Mouse (Mus musculus): Measurements from ENCODE around the gene Plekho1. TPM values are rescaled to one million over a fixed set of nuclear protein-coding genes. Genes with fewer than 3 reads are reported as not detected.
"Not testable (repeated sequence)": the region's sequence is repeated elsewhere in the genome, so short reads cannot be mapped to it uniquely, and the experiment has no call there.

Gene Plekho1
- 10 to 100 TPM; 80.1 to 93.9 TPM for total RNA-seq (2021)

- DNase-seq (ENCODE audit: low spot score in 2 of 2), result peak; percentile 77 to 84
- intact Hi-C loops (cut with DNase I), result no loop called here
Measured at GRCm38 (mm10) chr3:95995802-95996428, at the start of gene Plekho1. Plekho1 (minus strand) TSS chr3:95996001.

- intact Hi-C loops (cut with DNase I), result not testable (repeated sequence)
Measured at GRCm38 (mm10) chr3:96044559-96044958, 48.8 kb upstream of the Plekho1 start.

GRCm38 (mm10) chr3:96043104-96043503 is 47.3 kb upstream of the Plekho1 start:
- intact Hi-C loops (cut with DNase I), result no loop called here

More at GRCm38 (mm10) chr3:96044559-96044958, 48.8 kb upstream of the Plekho1 start:
- not testable (repeated sequence) for DNase-seq (ENCODE audit: low spot score in 2 of 2)

GRCm38 (mm10) chr3:96041079-96041478 is 45.3 kb upstream of the Plekho1 start:
- intact Hi-C loops (cut with DNase I), result no loop called here

More at GRCm38 (mm10) chr3:96043104-96043503, 47.3 kb upstream of the Plekho1 start:
- DNase-seq (ENCODE audit: low spot score in 2 of 2), result no peak

GRCm38 (mm10) chr3:96040663-96041006 is 44.8 kb upstream of the Plekho1 start:
- no peak for DNase-seq (ENCODE audit: low spot score in 2 of 2)
- intact Hi-C loops (cut with DNase I), result no loop called here

More at GRCm38 (mm10) chr3:96041079-96041478, 45.3 kb upstream of the Plekho1 start:
- DNase-seq (ENCODE audit: low spot score in 2 of 2), result no peak

- intact Hi-C loops (cut with DNase I), result no loop called here
- DNase-seq (ENCODE audit: low spot score in 2 of 2), result peak; percentile 12 to 17
Measured at GRCm38 (mm10) chr3:96039857-96040662, 44.3 kb upstream of the Plekho1 start.

GRCm38 (mm10) chr3:96038851-96039250 is 43.0 kb upstream of the Plekho1 start:
- no peak for DNase-seq (ENCODE audit: low spot score in 2 of 2)
- intact Hi-C loops (cut with DNase I), result no loop called here

GRCm38 (mm10) chr3:96038156-96038555 is 42.4 kb upstream of the Plekho1 start:
- intact Hi-C loops (cut with DNase I), result no loop called here
- no peak for DNase-seq (ENCODE audit: low spot score in 2 of 2)

- intact Hi-C loops (cut with DNase I), result no loop called here
- DNase-seq (ENCODE audit: low spot score in 2 of 2), result no peak
Measured at GRCm38 (mm10) chr3:96036796-96037195, 41.0 kb upstream of the Plekho1 start.

- DNase-seq (ENCODE audit: low spot score in 2 of 2), result no peak
- intact Hi-C loops (cut with DNase I), result no loop called here
Measured at GRCm38 (mm10) chr3:96033046-96033445, 37.2 kb upstream of the Plekho1 start.

- intact Hi-C loops (cut with DNase I), result no loop called here
- DNase-seq (ENCODE audit: low spot score in 2 of 2), result no peak
Measured at GRCm38 (mm10) chr3:96032652-96033017, 36.8 kb upstream of the Plekho1 start.

GRCm38 (mm10) chr3:96031991-96032651 is 36.3 kb upstream of the Plekho1 start:
- no peak for DNase-seq (ENCODE audit: low spot score in 2 of 2)
- intact Hi-C loops (cut with DNase I), result no loop called here

GRCm38 (mm10) chr3:96029766-96030165 is 34.0 kb upstream of the Plekho1 start:
- intact Hi-C loops (cut with DNase I), result no loop called here
- no peak for DNase-seq (ENCODE audit: low spot score in 2 of 2)

GRCm38 (mm10) chr3:96029336-96029735 is 33.5 kb upstream of the Plekho1 start:
- DNase-seq (ENCODE audit: low spot score in 2 of 2), result no peak
- intact Hi-C loops (cut with DNase I), result no loop called here

- intact Hi-C loops (cut with DNase I), result no loop called here
- no peak for DNase-seq (ENCODE audit: low spot score in 2 of 2)
Measured at GRCm38 (mm10) chr3:96027875-96028274, 32.1 kb upstream of the Plekho1 start.

- no peak for DNase-seq (ENCODE audit: low spot score in 2 of 2)
- intact Hi-C loops (cut with DNase I), result no loop called here
Measured at GRCm38 (mm10) chr3:96027145-96027544, 31.3 kb upstream of the Plekho1 start.

- no peak for DNase-seq (ENCODE audit: low spot score in 2 of 2)
- intact Hi-C loops (cut with DNase I), result no loop called here
Measured at GRCm38 (mm10) chr3:96021421-96022128, 25.8 kb upstream of the Plekho1 start.

- intact Hi-C loops (cut with DNase I), result no loop called here
- no peak for DNase-seq (ENCODE audit: low spot score in 2 of 2)
Measured at GRCm38 (mm10) chr3:96020735-96021134, 24.9 kb upstream of the Plekho1 start.

GRCm38 (mm10) chr3:96017461-96017860 is 21.7 kb upstream of the Plekho1 start:
- DNase-seq (ENCODE audit: low spot score in 2 of 2), result no peak
- intact Hi-C loops (cut with DNase I), result no loop called here
